Mouse (Mus musculus): Measurements from ENCODE around the gene Hist4h4. TPM values are rescaled to one million over a fixed set of nuclear protein-coding genes. Genes with fewer than 3 reads are reported as not detected.

Gene Hist4h4
- polyA plus RNA-seq (2011; ENCODE audit: insufficient read depth, insufficient read length, low read depth, missing spikeins), result 0.46 and 0.63 TPM in 2 replicates

DNA sequence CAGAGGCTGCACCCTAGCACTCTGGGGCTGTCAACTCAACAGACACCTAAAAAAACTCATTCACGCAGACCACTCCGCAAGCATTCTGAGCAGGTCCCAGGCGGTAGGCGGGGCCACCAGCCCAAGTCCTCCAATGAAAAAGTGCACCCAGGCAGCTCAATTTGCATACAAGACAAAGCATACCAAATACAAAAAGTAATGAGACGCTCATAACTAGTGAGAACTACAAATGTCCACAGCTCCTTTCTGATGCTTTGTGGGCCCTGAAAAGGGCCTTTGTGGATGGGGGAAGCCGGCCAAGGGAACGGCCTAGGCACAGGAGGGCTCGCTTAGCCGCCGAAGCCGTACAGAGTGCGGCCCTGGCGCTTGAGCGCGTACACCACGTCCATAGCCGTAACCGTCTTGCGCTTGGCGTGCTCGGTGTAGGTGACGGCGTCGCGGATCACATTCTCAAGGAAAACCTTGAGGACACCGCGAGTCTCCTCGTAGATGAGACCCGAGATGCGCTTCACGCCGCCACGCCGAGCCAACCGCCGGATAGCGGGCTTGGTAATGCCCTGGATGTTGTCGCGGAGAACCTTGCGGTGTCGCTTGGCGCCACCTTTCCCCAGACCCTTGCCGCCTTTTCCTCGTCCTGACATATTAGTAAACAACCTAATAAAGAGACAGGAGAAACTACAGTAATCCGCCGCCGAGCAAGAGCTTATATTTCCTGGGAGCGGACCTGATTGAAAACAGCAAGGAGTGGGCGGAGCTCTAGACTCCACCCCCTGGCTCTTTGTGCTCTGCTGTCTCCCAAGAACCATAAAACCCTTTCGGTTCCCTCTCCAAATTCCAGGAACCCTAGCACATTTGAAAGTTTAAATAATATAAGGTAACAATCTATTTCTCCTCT, at the start of gene Hist4h4:
TSS of gene Hist4h4 (minus strand) at position 677 of the 895 bp plus-strand sequence.
- peak within 1 kb of the TSS; percentile 67 for H3K27ac ChIP-seq (ENCODE audit: insufficient read depth, low read length)
- H3K9ac ChIP-seq (ENCODE audit: low read depth, poor library complexity, severe bottlenecking), result peak within 1 kb of the TSS; percentile 68
- no peaks in the 10 kb centered on the region; the same call in 1 of the 2 replicates for H3K27me3 ChIP-seq (ENCODE audit: control insufficient read depth, insufficient read depth, low read length, poor library complexity, severe bottlenecking)
- peaks cover 4% of the 10 kb centered on the region for H3K4me1 ChIP-seq (ENCODE audit: control insufficient read depth, insufficient read depth, low read length)
- H3K9me3 ChIP-seq (replicated peaks; ENCODE audit: control insufficient read depth, insufficient read depth, low read length, poor library complexity, severe bottlenecking), result peaks cover 3% of the 10 kb centered on the region; the same call in 1 of the 2 replicates
- peak within 1 kb of the TSS; percentile 65 for H3K4me3 ChIP-seq (ENCODE audit: low read depth, low read length)
- H3K36me3 ChIP-seq (ENCODE audit: control insufficient read depth, insufficient read depth, low read length, poor library complexity, severe bottlenecking), result no peaks in the 10 kb centered on the region
- no peak for TF ChIP-seq CTCF (IDR thresholded peaks at IDR 0.05; ENCODE audit: low read depth, low read length)
- peak; percentile 92 for TF ChIP-seq POLR2A (IDR thresholded peaks at IDR 0.05; ENCODE audit: insufficient read depth, low read length)
- 0 out of 2 replicates have a peak, but pooled peaks have one; percentile 10 for TF ChIP-seq EP300 (IDR thresholded peaks at IDR 0.05; ENCODE audit: insufficient read depth, low read depth, low read length)

DNA sequence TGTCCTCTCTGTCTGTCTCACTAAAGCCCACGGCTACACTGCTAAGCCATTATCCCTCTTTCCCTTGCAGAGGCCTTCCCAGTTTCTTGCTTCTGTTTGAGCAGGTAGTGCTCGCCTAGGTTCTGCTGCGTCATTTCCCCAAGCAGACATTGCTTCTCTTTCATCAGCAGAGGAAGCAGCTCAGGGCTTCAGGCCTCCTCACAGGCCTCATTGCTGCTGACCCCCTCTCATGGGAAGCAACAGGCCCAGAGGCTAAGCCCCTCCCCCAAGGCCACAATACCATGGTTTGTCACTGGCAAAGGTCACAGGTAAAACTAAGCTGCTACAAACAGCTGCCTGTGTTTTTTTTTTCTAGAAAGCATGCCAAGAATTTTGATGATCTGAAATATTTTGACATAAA, 48.5 kb upstream of the Hist4h4 start:
- Histone ChIP-seq H3K4me1 (ENCODE audit: control insufficient read depth, insufficient read depth, low read length) (no peaks in the 10 kb centered on the region), H3K9me3 (replicated peaks; ENCODE audit: control insufficient read depth, insufficient read depth, low read length, poor library complexity, severe bottlenecking) (no peaks in the 10 kb centered on the region), H3K27ac (ENCODE audit: insufficient read depth, low read length) (no peak overlapping the region), H3K9ac (ENCODE audit: low read depth, poor library complexity, severe bottlenecking) (no peak overlapping the region), H3K27me3 (ENCODE audit: control insufficient read depth, insufficient read depth, low read length, poor library complexity, severe bottlenecking) (no peaks in the 10 kb centered on the region), H3K36me3 (ENCODE audit: control insufficient read depth, insufficient read depth, low read length, poor library complexity, severe bottlenecking) (no peaks in the 10 kb centered on the region), H3K4me3 (ENCODE audit: low read depth, low read length) (no peak overlapping the region)
- TF ChIP-seq POLR2A (IDR thresholded peaks at IDR 0.05; ENCODE audit: insufficient read depth, low read length) (no peak), CTCF (IDR thresholded peaks at IDR 0.05; ENCODE audit: low read depth, low read length) (no peak), EP300 (IDR thresholded peaks at IDR 0.05; ENCODE audit: insufficient read depth, low read depth, low read length) (no peak)

- Histone ChIP-seq H3K4me3 (ENCODE audit: low read depth, low read length) (no peak overlapping the region), H3K27ac (ENCODE audit: insufficient read depth, low read length) (no peak overlapping the region), H3K36me3 (ENCODE audit: control insufficient read depth, insufficient read depth, low read length, poor library complexity, severe bottlenecking) (no peaks in the 10 kb centered on the region), H3K4me1 (ENCODE audit: control insufficient read depth, insufficient read depth, low read length) (no peaks in the 10 kb centered on the region), H3K27me3 (ENCODE audit: control insufficient read depth, insufficient read depth, low read length, poor library complexity, severe bottlenecking) (no peaks in the 10 kb centered on the region), H3K9ac (ENCODE audit: low read depth, poor library complexity, severe bottlenecking) (no peak overlapping the region), H3K9me3 (replicated peaks; ENCODE audit: control insufficient read depth, insufficient read depth, low read length, poor library complexity, severe bottlenecking) (no peaks in the 10 kb centered on the region)
- TF ChIP-seq EP300 (IDR thresholded peaks at IDR 0.05; ENCODE audit: insufficient read depth, low read depth, low read length) (no peak), CTCF (IDR thresholded peaks at IDR 0.05; ENCODE audit: low read depth, low read length) (no peak), POLR2A (IDR thresholded peaks at IDR 0.05; ENCODE audit: insufficient read depth, low read length) (no peak)
Observed at GRCm38 (mm10) chr6:136852348-136852747, 48.1 kb upstream of the Hist4h4 start.

- Histone ChIP-seq H3K27me3 (ENCODE audit: control insufficient read depth, insufficient read depth, low read length, poor library complexity, severe bottlenecking) (no peaks in the 10 kb centered on the region), H3K27ac (ENCODE audit: insufficient read depth, low read length) (no peak overlapping the region), H3K4me3 (ENCODE audit: low read depth, low read length) (no peak overlapping the region), H3K9ac (ENCODE audit: low read depth, poor library complexity, severe bottlenecking) (no peak overlapping the region), H3K9me3 (replicated peaks; ENCODE audit: control insufficient read depth, insufficient read depth, low read length, poor library complexity, severe bottlenecking) (no peaks in the 10 kb centered on the region), H3K36me3 (ENCODE audit: control insufficient read depth, insufficient read depth, low read length, poor library complexity, severe bottlenecking) (no peaks in the 10 kb centered on the region), H3K4me1 (ENCODE audit: control insufficient read depth, insufficient read depth, low read length) (no peaks in the 10 kb centered on the region)
- no peak for TF ChIP-seq EP300 (IDR thresholded peaks at IDR 0.05; ENCODE audit: insufficient read depth, low read depth, low read length)
- no peak for TF ChIP-seq POLR2A (IDR thresholded peaks at IDR 0.05; ENCODE audit: insufficient read depth, low read length)
- no peak for TF ChIP-seq CTCF (IDR thresholded peaks at IDR 0.05; ENCODE audit: low read depth, low read length)
Observed at GRCm38 (mm10) chr6:136850267-136850666, 46.1 kb upstream of the Hist4h4 start.

DNA sequence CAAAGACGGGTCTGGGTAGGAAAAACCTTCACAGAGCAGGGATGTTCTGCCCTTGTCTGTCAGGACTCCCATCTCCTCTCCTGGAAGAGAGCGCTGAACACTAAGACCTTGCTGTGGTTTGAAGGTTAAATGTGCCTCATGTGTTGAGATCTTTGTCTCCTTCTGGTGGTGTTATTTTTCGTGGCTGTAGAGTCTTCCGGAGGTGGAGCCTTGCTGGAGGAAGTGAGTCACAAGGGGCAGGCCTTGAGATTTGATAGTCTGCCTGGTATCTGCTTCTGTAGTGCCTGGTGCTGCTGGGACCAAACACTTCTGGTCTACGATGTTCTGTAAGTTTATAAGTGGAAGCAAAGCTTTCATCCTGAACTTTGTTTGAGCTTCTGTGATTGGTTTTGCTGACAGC, 44.8 kb upstream of the Hist4h4 start:
- H3K36me3 ChIP-seq (ENCODE audit: control insufficient read depth, insufficient read depth, low read length, poor library complexity, severe bottlenecking), result no peaks in the 10 kb centered on the region
- H3K4me1 ChIP-seq (ENCODE audit: control insufficient read depth, insufficient read depth, low read length), result no peaks in the 10 kb centered on the region
- H3K27me3 ChIP-seq (ENCODE audit: control insufficient read depth, insufficient read depth, low read length, poor library complexity, severe bottlenecking), result no peaks in the 10 kb centered on the region
- no peak overlapping the region for H3K9ac ChIP-seq (ENCODE audit: low read depth, poor library complexity, severe bottlenecking)
- no peak overlapping the region for H3K27ac ChIP-seq (ENCODE audit: insufficient read depth, low read length)
- no peaks in the 10 kb centered on the region for H3K9me3 ChIP-seq (replicated peaks; ENCODE audit: control insufficient read depth, insufficient read depth, low read length, poor library complexity, severe bottlenecking)
- TF ChIP-seq EP300 (IDR thresholded peaks at IDR 0.05; ENCODE audit: insufficient read depth, low read depth, low read length), result no peak
- TF ChIP-seq CTCF (IDR thresholded peaks at IDR 0.05; ENCODE audit: low read depth, low read length), result no peak
- no peak for TF ChIP-seq POLR2A (IDR thresholded peaks at IDR 0.05; ENCODE audit: insufficient read depth, low read length)
- H3K4me3 ChIP-seq (ENCODE audit: low read depth, low read length), result no peak overlapping the region

DNA sequence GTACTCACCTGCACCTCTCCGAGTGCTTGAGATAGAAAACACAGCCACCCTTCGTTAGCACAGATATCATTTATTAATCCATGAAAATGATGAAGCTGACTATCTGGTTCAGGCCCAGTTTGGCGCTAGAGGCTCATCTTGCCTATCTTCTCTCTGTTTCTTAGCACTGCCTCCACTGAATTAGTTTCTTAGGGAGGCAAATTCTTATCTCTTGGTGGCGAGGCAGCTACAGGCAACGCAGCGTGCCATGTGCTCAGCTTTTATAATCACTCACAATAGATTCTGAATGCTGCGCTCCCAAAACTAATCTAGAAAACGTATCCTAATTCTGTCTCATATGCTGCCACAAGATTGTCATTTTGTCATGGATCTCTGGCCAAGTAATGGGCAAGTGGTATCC, 44.2 kb upstream of the Hist4h4 start:
- H3K4me1 ChIP-seq (ENCODE audit: control insufficient read depth, insufficient read depth, low read length), result no peaks in the 10 kb centered on the region
- H3K9me3 ChIP-seq (replicated peaks; ENCODE audit: control insufficient read depth, insufficient read depth, low read length, poor library complexity, severe bottlenecking), result no peaks in the 10 kb centered on the region
- H3K9ac ChIP-seq (ENCODE audit: low read depth, poor library complexity, severe bottlenecking), result no peak overlapping the region
- H3K36me3 ChIP-seq (ENCODE audit: control insufficient read depth, insufficient read depth, low read length, poor library complexity, severe bottlenecking), result no peaks in the 10 kb centered on the region
- H3K4me3 ChIP-seq (ENCODE audit: low read depth, low read length), result no peak overlapping the region
- H3K27ac ChIP-seq (ENCODE audit: insufficient read depth, low read length), result no peak overlapping the region
- no peaks in the 10 kb centered on the region for H3K27me3 ChIP-seq (ENCODE audit: control insufficient read depth, insufficient read depth, low read length, poor library complexity, severe bottlenecking)
- TF ChIP-seq CTCF (IDR thresholded peaks at IDR 0.05; ENCODE audit: low read depth, low read length), result no peak
- no peak for TF ChIP-seq POLR2A (IDR thresholded peaks at IDR 0.05; ENCODE audit: insufficient read depth, low read length)
- TF ChIP-seq EP300 (IDR thresholded peaks at IDR 0.05; ENCODE audit: insufficient read depth, low read depth, low read length), result no peak

All from ES-Bruce4 (cell line).